Mouse (Mus musculus): ENCODE data around the gene 1110059E24Rik.
"Not testable (repeated sequence)": the region's sequence is repeated elsewhere in the genome, so short reads cannot be mapped to it uniquely, and the experiment has no call there.

The 1110059E24Rik gene

GRCm38 (mm10) chr19:21652285-21653171, at the start of gene 1110059E24Rik:
1110059E24Rik (minus strand) TSS chr19:21652976.
- DNase-seq (ENCODE audit: low spot score), result peak; percentile 96

GRCm38 (mm10) chr19:21680986-21681385, 28.2 kb upstream of the 1110059E24Rik start:
- no peak for DNase-seq (ENCODE audit: low spot score)

DNA sequence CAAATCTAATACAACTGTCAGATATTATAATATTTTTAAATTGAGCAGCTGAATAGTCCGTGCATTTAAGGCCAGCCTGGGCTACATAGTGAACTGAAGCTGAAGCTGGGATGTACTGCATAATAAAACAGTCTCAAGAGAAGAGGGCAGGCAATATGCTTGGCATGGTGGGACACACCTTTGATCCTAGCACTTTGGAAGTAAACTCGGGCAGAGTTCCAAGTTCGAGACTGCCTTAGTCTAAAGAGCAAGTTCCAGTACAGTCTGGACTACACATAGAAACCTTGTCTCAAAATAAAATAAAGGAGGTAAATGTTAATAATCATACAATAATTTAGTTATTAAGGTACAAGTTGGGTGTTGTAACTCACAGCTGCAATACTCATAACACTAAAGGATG, 27.3 kb upstream of the 1110059E24Rik start:
- no peak for DNase-seq (ENCODE audit: low spot score)

GRCm38 (mm10) chr19:21674354-21675096, 21.7 kb upstream of the 1110059E24Rik start:
- DNase-seq (ENCODE audit: low spot score), result no peak

GRCm38 (mm10) chr19:21669650-21670049, 16.9 kb upstream of the 1110059E24Rik start:
- no peak for DNase-seq (ENCODE audit: low spot score)

DNA sequence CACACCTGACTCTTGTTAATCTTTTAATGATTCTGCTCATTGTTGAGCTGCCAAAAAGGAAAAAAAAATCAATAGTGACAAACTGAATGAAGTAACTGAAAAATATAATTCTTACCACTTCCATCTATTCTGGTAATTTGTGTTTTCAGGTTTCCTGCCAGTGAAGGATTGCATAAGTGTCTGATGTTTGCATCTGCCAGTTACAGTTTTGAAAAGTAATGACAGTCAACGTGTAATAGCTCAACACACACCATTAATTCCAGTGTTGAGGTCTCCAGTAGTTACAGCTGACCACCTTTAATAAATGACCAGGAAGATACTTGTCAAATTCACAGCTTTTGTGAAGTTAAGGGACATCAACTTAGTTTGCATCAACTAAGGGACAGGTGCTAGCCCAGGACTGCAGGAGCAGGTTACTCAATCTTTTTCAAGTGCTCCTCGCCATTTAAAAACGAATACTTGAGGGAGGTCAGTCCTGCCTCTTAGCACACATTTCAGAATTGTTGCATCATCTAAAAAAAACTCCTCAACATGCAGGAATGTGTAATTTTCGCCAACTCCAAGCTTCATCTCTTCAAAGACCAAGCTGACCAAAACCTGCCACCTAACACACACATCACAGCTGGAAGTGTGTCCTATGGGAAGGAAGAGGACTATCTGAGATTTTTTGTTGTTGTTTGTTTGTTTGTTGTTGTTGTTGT, 11.1 kb upstream of the 1110059E24Rik start:
- no peak for DNase-seq (ENCODE audit: low spot score)

DNA sequence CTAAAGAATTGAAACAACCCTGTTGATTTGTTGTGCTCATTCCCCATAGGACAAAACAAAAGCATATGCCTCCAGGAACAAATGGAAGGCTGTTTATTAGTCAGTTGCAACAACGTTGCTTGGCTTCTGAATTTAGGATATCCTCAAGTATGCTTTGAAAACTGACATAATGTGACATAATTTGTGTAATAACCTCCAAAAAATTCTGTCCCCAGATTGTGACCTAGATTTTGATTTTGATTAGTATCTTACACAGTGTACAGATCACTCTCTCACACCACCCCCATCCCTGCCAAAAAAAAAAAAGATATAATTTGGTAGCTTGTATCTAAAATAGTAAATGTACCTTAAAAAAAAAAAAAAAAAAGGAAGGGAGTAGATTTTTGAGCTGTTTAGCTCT, 8.0 kb upstream of the 1110059E24Rik start:
- no peak for DNase-seq (ENCODE audit: low spot score)

DNA sequence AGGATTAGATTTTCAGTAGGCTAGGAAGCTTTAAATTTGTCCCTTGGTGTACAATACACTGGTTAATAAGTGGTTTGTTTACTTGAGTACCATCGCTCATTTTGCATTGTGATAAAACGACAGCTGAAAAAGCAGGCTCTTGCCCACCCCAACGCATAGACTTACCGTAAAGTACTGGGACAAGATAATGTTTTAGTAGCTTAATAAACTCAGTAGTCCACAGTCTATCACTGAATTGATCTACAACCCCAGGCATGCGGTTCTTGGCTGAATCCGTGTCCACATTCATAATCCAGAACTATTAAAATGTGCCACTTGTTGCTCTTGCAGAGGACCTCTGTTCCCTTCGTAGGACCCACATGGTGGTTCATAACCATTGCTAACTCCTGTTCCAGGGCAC, 2.0 kb upstream of the 1110059E24Rik start:
- DNase-seq (ENCODE audit: low spot score), result no peak

- DNase-seq (ENCODE audit: low spot score), result peak; percentile 40
Observed at GRCm38 (mm10) chr19:21653172-21653981, 601 bp upstream of the 1110059E24Rik start, which contains the start of gene Abhd17b. Abhd17b (plus strand) TSS chr19:21653185.

DNA sequence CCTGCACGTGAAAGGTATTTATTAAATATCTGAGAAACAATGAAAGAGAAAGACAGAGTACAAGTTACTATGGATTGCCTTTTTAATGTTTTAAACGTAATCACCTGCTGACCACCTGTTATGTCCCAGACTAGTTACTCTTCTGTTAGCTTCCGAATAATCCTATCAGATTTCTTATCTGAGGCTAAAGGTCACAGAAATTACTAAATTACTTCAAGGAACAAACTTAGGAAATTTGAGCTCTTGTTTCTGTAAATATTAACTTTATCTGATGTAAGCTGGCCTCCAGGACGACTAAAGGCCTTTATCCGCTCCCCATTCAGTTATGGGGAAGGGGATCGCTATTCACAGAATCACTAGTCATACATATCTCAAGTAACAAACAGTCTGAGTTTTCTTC, 1.1 kb downstream of the 1110059E24Rik start:
- DNase-seq (ENCODE audit: low spot score), result no peak

- no peak for DNase-seq (ENCODE audit: low spot score)
Observed at GRCm38 (mm10) chr19:21646142-21646541, 6.6 kb downstream of the 1110059E24Rik start.

GRCm38 (mm10) chr19:21645301-21645700, 7.5 kb downstream of the 1110059E24Rik start:
- DNase-seq (ENCODE audit: low spot score), result no peak

GRCm38 (mm10) chr19:21643935-21644334, 8.8 kb downstream of the 1110059E24Rik start:
- DNase-seq (ENCODE audit: low spot score), result no peak

DNA sequence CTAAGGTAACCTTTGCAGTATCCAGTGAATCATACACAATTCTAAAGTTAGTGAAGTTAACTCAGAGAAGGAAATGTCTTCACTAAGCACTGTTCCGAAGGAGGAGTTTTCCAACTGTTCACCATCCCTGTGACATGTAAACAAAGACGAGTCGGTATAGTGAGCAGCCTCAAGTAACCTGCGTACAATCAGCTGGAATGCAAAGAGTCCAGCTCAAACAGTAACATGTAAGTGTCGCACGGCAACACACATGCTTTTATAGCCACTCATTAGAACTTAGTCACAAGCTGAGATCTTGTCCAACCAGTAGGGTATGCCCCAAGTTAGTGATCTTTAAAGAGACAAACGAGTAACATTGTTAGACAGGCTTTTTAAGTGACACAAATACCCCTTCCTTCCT, 15.1 kb downstream of the 1110059E24Rik start:
- no peak for DNase-seq (ENCODE audit: low spot score)

DNA sequence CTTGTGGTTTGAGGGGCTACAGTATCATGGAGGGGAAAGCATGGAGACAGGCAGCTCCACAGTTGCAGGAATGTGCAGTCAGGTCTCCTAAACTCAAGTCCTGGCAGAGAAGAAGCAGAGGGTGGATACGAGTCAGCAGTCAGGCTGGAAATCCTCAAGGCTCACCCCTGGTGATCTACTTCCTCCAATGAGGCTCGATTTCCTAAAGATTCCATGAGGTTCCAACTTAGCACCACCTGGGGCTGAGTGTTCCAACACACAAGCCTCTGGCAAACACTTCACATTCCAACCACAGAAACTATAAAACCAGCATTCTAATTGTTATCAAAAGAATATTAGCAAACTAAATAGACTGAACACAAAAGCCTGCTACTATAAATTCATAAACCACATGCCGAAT, 15.9 kb downstream of the 1110059E24Rik start:
- DNase-seq (ENCODE audit: low spot score), result no peak

- DNase-seq (ENCODE audit: low spot score), result no peak
Observed at GRCm38 (mm10) chr19:21635406-21635805, 17.4 kb downstream of the 1110059E24Rik start.

GRCm38 (mm10) chr19:21630656-21631331, 22.0 kb downstream of the 1110059E24Rik start:
- DNase-seq (ENCODE audit: low spot score), result no peak

DNA sequence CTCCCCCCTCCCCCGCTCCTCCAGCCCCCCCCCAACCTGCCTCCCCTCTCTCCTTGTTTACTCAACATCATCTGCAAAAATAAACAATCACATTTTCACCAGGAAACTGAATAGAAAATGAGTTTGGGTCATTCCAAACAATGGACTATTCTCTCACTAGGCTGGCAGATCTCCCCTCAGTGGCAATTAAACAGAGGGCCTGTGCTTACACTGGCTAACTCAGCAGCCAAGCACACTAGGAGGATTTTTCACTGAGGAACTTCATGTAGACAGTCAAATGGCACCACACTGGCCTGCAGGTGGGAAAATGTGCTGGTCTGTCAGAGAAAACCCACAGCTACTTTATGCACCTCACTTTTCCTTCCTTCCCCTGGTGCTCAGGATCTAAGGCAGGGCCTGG, 23.3 kb downstream of the 1110059E24Rik start:
- peak; percentile 17 for DNase-seq (ENCODE audit: low spot score)

DNA sequence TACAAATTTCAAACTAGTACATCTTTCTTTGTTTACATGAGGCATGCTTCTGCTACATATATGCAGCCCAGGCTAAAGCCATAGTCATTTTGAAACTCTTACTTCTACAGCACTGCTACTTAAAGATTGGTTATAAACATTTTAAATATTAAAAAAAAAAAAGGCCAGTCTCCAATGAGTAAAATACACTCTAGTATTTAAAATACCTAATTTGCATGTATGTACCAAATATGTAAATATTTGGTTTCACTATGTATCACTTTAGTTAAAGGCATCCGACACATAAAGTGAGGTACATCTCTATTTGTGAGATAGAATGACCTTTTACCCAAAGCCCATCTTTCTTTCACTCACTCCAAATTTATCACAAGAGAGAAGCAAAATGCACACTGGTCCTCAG, 23.7 kb downstream of the 1110059E24Rik start:
- no peak for DNase-seq (ENCODE audit: low spot score)

DNA sequence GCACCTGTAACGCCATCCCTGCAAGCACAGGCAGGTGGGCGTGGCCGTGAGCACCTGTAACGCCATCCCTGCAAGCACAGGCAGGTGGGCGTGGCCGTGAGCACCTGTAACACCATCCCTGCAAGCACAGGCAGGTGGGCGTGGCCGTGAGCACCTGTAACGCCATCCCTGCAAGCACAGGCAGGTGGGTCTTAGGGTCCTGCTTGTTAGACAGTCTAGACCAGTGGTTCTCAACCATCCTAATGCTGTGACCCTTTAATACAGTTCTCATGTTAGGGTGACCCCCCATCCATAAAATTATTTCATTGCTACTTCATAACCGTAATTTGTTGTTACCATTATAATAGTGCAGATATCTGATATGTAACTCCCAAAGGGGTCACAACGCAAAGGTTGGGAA, 24.3 kb downstream of the 1110059E24Rik start:
- DNase-seq (ENCODE audit: low spot score), result not testable (repeated sequence)

All from layer of hippocampus, adult 11-12 months (tissue).